Mouse (Mus musculus) cerebellum, postnatal 14 days (tissue): Measurements from ENCODE around the gene Mdfi.

Experiments used
- DNase-seq, 2 experiments: peaks; one replicate each; pipeline ENCODE4 v3.0.0; 2021; ENCODE audit warnings: mixed read lengths in 2 of 2

Mdfi gene

DNA sequence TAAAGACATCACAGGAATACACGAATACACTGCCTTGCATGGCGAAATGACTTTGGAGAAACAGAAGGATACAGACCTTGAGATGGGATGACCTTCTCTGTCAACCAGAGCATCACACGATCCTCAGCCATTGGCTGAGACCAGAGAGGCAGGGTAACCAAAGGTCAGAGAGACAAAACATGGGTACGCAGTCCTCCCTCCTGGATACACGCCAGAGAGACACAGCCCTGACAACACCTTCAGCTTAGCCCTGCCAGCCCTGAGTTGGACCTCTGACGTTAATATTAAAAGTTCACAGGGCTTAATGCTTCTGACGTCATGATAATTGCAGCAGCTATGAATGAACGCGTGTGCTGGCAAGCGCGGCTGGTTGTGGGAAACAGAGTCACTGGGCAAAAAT is 11.1 kb upstream of the Mdfi start:
- no peak for DNase-seq

DNA sequence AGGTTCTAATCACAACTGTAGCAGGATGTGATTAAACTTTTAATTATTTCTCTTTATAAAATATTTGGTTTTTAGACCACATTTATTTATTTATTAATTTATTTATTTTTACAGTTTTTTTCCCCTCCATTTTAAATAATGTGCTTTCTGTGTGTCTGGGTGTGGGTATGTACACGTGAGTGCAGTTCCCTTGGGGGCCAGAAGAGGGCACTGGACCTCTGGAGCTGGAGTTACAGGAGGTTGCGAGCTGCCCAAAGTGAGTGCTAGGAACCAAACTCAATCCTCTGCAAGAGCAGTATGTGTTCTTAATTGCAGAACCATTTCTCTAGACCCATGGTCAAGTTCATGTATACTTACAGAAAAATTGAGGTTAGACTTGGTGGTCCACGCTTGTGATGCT is 9.0 kb upstream of the Mdfi start:
- no peak for DNase-seq

DNA sequence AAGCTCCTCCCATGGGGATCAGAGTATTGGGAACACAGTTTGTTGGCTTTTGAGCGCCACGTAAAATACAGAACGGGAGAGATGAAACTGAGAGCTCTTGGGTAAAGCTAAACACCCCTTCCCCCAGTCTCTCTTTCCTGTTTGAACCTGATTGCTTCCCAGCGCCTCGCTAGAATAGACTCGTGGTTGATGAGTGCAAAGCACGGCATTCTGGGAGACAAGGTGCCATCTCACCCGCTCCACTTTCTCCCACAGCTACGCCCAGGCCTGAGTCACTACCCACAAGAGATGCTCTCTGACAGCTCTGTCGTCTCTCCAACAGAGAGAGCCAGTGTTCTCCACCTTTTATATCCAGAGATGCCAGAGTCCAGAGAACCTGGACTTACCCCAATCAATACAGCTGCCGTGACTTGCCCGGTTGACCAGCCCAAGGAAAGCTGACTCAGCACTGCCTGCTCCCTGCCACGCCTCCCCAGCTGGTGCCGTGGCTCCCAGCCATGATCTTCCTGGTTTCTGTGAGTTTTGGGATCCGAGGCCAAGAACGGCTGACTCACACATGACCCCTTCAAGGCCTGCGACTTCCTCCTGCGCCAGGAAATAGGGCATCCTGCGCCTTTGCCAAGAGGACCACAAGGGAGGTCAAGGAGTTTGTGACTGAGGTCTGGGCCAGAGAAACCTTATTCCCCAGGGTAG is 7.6 kb upstream of the Mdfi start:
- peak; percentile 71 to 81 for DNase-seq

DNA sequence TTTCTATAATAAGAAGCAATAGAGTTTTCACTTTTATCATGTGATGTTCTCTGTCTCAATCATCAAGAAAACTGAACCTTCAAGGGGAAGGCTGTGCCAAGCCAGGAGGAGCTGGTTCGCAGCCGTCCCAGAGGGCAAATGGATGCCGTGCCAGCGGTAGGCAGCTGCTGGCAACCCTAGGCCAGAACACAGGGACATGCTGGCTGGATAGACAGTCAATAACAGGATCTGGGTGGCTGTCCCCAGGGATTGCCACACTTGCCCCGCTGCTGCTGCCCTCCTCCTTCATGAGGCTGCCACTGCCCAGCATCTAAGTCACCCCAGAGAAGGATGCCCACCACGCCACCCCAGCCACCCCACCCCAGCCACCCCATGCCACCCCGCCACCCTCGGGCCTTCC is 7.0 kb upstream of the Mdfi start:
- DNase-seq = no peak

DNA sequence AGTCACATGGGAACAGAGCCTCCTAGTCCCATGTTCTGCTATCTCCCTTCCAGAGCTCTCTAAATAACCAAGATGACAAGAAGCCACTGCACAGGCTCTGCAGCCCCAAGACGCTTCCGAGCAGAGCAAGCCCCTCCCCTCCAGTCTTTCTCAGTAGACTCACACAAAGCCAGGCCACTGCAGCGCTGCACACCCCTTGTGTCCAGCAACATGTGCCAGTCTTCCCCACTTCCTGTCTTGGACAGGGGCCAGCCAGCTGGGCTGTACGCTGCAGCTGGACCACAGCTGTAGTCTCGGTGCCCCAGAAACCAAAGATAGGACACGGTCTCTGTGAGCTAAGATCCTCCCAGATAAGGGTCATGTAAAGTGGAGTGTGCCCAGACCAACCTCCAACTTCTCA is 3.3 kb upstream of the Mdfi start:
- no peak for DNase-seq

DNA sequence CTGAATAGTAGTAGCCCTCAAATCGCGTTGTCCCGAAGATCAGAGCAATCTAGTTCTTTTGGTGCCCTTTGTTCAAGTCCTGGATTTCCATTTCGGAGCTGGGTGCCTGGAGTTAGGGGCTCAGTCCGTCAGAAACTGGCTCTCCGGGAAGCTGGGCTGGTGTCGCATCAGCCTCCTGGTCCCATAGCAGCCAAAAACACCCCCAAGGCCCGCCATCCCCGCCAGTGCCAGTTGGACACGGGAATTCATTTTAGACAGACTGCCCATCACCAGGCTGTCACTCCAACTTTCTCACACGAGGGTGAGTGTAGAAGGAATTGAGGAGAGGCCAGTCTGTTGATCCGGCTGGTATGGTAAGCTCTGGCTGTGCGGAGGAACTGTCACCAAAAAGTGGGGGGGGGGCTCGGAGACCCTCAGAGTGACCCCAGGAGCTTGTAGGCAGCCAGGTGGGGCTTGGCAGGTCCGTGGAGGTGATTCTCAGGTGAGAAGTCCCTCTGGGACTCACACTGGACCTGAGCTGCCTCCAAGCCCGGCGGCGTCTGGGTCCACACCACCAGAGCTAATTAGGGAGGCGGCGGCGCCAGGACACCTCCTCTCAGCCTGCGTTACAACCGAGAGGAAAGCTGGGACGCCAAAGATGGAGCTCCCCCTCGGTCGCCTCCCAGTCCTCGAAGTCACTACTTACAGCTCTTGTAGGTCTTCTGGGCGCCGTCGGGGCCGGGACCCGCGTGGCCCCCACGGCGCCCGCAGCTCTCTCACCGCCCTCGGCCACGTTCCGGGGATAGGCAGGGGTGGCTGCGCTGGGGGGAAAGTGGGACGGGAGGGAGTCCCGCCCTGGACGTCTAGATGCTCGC is 636 bp downstream of the Mdfi start:
- no peak for DNase-seq

DNA sequence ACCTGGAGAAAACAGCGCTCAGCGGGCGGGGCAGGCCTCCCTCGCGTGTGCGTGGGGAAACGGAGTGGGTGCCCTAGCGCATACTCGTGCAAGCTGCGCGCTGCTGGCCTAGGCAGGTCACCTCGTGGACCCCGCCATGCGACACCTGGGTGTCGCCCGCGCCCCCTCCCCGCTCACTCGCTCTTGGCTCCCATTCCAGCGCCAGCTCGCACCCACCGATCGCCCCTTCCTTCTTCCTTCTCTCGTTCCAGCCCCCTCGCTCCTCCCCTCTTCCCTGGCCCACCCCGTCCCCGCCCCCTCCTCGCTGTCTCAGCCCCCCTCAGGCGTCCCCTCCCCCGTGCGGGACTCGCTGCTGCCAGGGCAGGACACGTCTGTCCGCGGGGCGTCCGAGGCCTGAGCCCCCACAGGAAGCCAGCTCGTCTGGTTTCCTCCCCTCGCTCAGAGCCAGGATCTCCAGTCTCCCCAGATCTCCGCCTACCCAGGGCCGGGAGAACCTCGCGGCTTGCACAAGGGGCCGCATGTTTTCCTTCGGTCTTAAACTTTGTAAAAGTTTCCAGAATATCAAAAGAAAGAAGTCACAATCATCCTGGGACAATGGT is 1.4 kb downstream of the Mdfi start:
- no peak for DNase-seq

DNA sequence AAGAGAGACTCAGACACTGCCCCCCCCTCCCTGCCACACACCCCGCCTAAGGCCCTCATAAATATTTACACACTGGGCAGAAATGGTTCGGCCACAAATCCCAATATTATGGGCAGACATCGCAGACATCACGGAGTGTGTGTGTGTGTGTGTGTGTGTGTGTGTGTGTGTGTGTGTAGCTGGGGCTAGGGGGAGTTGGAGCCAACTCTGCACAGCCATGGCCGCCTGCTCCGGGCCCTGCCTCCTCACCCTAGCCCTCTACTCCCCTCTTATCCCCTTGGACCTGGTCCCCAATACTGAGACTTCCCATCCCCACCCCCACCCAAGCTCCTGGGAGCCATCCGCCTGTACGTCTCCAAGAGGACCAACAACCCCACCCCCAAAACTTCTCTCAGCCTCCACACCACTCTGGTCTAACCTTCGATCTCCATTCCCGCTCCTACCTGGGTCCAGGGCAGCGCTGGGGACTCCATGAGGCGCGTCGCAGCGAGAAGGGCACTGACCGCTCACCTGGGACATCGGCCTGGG is 1.9 kb downstream of the Mdfi start:
- DNase-seq = no peak

DNA sequence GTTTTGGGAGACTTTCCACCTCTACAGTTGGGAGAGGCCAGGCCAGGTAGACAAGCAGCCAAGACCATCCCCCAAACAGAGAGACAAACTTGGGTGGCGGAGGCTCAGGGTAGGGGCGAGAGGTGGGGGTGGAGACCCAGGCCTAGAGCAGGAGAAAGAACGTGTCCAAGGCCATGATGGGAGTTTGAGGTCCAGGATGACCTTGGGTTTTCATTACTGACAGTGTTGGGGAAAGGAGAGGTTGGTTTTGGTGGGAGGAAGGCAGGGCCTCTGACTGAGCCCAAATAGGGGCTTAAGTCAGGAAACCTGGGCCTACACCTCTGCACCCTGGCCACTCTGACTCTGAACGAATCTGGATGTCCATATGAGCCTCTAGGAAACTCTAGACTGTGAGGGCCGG is 2.7 kb downstream of the Mdfi start:
- DNase-seq = no peak

DNA sequence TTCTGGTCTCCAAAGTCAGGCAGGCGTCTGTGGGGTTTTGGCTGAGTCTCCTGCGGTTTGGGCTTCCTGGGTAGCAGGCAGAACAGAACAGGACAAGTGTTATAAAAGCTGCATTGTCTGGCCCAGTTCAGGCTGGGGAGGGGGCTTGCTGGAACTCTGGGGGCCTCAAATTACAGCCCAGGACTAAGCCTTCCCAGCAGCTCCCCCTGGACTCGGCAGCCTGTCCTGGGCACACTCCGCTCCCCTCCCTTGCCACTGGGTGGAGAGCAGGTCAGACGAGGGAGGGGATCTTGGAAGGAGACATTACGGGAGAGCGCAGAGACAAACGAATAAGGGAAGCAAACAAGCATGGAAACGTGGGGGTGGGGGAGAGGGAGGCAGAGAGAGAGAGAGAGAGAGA is 3.3 kb downstream of the Mdfi start:
- no peak for DNase-seq

DNA sequence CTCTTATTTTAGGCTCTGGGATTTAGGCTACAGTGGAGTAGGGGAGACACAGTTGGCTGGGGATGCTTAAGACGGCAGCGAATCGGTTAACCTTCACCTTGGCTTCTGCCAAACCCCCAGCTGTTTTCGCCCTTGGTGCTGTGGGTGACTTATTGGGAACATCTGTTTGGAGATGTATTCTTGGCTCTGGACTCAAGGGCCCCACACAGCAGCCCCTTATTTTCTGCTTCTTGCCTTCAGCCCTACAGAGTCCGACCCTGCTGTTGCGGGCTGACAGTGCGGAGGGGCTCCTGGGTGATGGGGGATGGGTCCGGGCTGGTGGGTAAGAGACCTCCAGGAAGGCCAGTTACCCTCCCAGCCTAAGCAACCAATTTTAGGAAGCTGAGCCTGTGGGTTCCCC is 13.2 kb downstream of the Mdfi start:
- DNase-seq = no peak

DNA sequence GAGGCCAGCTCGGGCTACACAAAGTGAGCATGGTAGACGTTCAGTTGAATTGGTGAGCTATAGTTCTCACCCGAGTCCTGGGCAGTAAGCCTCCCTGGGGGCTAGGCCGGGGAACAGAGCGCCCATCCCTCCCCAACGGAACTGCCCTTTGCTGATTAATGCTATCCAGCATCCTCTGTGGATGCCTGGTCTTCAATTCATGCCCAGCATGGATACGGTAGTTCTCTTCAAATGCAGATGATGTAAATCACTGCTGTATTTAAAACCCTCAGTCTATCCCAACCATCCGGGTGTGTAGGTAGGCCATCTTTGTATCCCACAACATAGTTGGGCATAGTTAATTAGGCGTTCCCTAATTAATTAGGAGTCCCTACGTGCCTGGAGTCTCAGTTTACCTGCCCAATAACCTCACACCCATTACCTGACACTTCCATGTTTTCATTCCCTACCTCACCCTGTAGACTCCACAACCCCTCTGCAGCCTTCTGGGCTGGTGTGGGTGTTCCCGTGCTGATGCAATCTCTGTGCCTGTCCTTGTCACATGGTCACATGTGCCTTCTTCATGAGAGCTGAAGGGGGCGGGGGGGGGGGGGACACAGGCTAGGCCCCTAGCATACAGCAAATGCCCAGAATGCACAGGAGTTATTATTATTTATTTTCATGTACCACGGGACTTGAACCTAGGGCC is 16.3 kb downstream of the Mdfi start:
- DNase-seq = no peak

DNA sequence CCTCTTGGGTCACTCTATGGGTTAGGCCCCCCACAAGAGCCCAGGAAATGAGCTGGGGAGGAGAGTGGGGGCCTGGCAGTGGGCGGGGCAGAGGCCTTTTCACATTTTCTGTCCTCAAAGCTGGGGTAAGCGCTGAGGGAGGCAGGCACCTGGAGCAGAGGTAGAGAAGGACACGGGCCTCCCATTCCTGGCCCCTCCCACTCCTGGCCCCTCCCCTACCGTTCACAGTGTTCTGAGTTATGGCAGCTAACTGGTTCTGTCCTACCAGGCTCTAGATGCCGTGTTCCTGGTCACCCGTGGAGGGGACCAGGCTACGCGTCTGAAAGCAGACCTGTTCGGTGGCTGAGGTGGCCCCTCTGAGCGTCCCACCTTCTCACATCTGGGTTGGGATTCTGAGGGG is 19.0 kb downstream of the Mdfi start:
- no peak for DNase-seq

DNA sequence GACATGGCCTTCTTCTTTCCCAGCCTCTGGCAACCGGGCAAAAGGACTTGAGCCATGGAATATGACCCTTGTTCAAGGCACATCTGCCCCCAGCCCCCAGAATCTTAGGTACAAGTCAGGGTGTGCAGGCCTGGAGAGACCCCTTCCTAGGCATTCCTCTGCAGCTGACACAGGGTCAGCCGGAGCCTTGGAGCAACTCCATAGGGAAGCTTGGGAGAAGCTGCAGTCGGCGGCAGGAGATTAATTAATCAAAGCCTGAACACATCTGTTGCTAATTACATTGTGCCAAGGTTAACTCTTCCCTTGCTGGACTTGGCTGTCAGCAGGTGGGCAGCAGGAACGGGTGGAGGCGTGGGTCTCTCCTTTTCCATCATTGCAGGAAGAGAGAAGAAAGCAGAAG is 20.0 kb downstream of the Mdfi start:
- no peak for DNase-seq

DNA sequence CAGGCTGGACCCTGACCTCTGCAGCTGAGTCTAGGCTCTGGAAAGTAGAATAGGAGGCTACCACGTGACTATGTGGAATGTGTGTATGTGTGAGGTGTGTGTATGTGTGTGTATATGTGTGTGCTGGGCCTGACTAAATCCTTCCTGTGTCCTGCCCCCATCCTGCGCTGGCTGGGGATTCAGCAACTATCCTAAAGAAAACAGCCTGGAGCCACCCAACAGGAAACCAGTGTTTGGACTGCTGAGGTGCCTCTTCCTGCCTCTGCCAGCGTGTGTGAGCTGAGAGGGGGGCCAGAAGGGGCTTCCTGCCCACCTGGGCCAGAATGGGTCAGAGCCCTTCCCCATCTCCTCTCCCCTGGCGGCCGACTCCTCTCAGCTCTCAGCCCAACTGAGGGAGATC is 20.9 kb downstream of the Mdfi start:
- DNase-seq = no peak

DNA sequence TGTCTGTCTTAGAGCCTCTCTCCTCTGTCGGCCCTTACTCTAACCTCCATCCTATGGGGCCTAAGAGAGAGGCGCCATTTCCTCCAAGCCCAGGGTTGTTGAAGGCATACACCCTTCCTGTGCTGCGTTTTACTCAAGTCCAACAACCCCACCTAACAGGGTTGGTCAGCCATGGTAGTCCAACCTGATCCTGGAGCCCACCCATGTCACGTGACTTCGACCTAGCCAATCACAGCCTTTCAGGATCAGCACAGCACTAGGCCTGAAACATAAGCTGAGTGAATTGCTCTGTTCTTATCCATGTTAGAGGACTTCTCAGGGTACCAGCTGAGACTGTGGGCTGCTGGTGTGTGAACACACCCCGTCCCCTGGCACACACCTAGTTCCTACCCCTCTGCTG is 22.3 kb downstream of the Mdfi start:
- DNase-seq = no peak

DNA sequence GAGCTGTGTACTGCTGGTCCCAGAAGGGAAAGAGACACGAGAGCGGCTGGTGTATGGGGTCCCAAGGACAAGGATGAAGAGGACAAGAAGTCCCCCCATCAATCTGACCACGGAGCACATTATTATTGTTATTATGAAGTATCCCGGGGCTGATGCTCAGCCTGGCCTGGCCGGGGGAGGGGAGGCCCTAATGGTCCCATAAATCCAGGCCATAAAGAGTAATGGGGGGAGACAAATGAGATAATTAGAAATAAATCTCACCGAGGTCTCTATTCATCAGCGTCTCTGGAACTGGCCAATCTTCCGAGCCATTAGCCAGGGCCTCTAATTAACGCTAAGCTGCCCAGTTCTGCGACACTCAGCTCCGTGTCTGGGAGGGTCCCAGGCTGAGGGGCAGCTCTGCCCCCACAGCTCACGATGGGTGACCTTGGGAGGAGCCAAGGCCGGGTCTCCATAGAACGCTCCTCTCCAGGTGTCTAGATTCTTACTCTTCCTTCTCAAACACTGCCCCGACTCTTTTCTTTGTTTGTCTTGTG is 23.2 kb downstream of the Mdfi start:
- no peak for DNase-seq

DNA sequence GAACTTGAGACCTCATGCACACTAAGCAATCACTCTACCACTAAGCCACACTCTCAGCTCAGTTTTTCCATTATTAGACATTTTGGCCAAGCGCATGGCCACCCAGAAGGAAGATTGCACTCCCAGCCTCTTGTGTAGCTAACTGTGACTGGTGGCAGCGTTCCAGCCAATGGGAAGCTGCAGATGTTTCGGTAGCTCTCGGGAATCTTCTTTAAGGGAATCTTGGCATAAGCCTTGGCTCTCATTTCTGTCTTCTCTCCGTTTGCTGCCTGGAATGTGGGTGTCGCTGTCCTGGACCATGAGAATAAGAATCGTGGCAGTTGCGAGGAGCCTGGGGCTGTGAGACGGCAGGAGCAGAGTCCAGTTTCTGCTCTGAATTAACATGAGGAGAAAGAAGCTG is 28.3 kb downstream of the Mdfi start:
- no peak for DNase-seq

DNA sequence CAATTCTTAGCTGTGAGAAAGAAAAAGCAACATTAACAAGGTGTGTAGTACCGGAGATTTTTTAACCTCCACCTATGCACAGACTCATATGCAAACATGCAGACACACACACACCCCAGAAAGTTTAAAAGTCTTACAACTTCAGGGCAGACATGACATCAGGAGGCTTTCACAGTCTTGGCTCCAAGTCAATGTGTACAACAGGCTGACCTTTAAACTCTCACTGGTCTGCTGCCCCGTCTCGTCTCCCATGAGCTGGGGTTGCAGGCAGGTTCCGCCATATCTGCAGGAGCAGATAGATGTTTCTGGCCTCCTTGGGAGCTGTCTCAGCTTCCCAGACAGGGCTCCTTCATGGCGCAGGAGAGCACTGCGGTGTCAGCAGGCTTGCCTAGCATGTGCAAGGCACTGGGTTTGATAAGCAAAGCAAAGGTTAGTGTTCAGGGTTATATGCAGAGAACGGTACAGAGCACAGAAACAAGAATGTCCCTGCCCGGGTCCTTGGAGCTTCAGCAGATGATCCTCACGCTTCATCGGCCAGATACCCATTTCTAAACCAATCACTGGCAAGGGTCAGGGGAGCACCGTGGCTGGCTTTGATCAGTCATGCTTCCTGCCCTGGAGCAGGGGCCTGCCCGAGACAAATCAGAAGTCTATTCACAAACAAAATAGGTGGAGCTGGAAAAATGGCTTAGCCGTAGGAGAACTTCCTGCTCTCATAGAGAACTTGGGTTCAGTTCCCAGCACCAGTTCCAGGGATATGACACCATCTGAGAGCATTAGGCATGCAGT is 29.2 kb downstream of the Mdfi start:
- no peak for DNase-seq

DNA sequence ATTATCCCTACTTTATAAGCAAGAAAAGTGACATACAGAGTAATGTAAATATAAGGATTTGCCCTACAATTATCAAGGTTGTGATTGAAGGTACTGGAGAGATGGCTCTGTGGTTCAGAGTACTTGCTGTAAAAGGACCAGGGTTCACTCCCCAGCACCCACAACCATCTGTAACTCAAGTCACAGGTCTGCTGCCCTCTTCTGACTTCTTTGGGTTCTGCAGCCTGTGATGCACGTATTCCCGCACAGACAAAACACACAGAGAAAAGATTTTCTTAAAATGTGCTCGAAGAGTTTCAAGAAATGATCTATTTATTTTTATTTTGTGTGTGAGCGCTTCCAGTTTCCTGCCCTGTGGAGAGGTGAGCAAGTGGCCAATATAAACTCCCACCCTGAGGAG is 30.8 kb downstream of the Mdfi start:
- no peak for DNase-seq

DNA sequence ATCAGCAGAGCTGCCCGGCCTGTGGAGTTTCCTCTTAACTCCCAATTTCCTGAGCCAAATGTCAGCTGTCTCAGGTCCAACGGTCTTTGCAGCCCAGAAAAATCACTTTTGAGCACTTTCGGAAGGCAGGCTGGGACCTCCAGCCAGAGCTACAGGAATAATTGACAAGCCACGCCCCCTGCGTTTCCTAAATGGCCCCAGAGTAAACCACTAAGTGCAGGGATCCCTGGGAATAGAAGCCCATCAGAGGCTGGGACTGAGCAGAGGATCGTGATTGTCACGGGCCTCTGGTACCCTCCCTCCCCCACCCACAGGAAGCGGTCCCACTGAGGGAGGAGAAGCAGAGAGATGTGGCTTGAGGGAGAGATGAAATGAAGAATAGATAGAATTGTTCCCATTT is 31.7 kb downstream of the Mdfi start:
- no peak for DNase-seq

DNA sequence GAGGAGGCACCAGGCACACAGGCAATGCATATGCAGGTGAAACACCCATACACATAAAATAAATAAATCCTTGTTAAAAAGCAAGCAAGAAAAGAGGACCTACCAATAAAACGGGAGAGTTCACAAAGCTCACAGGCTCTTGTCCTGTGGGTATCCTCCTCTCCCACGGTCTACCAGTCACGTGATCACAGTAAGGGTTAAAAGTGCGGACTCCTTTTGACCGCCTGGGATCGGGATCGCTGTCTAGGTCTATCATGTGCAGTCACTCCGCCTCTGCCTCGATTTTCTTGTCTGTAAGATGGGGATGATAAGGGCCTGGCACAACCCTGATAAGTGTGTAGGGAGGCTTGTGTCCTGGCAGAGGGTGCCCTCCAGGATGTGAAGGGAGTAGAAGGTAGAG is 37.1 kb downstream of the Mdfi start:
- DNase-seq = no peak
